Mouse (Mus musculus) lung, postnatal 14 days (tissue): ENCODE results near the gene Opa3.

Source experiments
- DNase-seq: peaks from one replicate; pipeline ENCODE4 v3.0.0; 2021

The Opa3 gene

GRCm38 (mm10) chr7:19252078-19252477, 23.9 kb downstream of the Opa3 start:
- DNase-seq = no peak

- DNase-seq = no peak
Measured at GRCm38 (mm10) chr7:19253437-19253836, 25.3 kb downstream of the Opa3 start.

- no peak for DNase-seq
Measured at GRCm38 (mm10) chr7:19255395-19255794, 27.3 kb downstream of the Opa3 start.

DNA sequence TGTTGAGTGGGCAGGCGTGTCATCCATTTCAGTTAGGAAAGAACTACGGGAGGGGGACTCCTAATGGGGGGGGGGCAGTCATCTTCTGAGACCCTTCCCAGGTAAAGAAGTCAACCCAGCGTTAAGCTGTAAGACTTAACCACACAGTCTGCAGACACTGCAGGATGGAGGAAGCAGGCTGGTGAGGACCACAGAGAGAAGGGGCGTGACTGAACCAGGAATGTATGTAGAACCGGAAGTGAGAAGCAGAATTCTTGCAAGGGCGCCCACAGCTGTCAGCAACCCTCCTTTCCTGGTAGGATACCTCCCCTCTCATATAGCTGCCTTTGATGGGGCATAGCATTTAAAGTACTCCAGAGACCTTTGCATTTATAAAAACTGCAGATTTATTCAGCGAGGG, 28.4 kb downstream of the Opa3 start:
- DNase-seq = no peak

- peak; percentile 82 for DNase-seq
Measured at GRCm38 (mm10) chr7:19257390-19258022, 29.4 kb downstream of the Opa3 start.

GRCm38 (mm10) chr7:19258336-19258735, 30.2 kb downstream of the Opa3 start:
- DNase-seq = no peak

DNA sequence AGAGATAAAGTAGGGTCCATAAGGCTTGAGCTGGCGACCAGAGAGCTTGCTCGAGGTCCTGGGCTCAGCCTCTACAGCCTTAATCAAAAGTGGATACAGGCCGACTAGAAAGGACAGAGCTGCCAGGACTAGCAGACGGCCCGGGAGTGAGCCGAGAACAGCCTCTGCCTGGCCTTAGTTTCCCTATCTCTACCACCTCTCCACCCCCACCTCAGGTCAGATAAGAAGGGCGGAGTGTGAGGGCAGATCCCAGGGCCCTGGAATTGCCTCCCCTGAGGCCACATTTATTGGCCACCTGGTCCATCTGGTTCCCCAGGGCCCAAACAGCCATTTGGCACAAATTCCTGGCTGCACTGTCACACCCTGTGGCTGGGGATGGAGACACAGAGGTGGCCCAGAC, 37.0 kb downstream of the Opa3 start:
- DNase-seq = no peak

GRCm38 (mm10) chr7:19265928-19266822, 38.0 kb downstream of the Opa3 start:
- DNase-seq = peak; percentile 29

GRCm38 (mm10) chr7:19267051-19267450, 38.9 kb downstream of the Opa3 start:
- peak; percentile 46 for DNase-seq

DNA sequence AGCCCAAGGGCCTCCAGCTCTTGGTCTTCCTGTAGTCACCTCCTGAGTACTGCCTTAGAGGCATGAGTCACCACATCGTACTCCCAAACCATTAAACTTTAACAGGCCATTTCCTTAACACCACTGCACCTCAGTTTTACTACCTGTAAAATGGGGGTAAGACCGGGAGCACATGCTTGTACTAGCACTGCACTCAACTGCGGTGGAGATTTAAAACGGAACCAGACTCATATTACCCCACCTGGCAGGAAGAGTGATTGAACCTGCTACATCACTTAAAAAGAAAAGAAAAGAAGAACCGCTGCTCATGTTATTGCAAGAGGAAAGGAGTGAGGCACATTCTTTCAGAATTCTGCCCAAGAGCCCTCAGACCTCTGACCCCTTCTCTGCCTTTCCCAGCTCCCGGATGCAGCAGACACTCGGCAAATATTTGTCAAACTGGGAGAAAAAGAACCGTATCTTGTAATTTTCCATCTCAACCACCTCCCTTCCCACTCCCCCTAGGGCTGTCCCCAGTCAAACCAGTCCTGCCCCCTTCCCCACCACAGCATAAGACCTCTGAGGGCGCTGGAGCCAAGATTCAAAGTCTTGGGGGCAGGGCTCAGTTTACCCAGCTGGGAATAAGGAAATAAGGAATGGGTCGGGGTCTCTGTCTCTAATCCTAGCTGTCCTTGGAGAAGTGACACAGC, 41.0 kb downstream of the Opa3 start:
- DNase-seq = peak; percentile 42

DNA sequence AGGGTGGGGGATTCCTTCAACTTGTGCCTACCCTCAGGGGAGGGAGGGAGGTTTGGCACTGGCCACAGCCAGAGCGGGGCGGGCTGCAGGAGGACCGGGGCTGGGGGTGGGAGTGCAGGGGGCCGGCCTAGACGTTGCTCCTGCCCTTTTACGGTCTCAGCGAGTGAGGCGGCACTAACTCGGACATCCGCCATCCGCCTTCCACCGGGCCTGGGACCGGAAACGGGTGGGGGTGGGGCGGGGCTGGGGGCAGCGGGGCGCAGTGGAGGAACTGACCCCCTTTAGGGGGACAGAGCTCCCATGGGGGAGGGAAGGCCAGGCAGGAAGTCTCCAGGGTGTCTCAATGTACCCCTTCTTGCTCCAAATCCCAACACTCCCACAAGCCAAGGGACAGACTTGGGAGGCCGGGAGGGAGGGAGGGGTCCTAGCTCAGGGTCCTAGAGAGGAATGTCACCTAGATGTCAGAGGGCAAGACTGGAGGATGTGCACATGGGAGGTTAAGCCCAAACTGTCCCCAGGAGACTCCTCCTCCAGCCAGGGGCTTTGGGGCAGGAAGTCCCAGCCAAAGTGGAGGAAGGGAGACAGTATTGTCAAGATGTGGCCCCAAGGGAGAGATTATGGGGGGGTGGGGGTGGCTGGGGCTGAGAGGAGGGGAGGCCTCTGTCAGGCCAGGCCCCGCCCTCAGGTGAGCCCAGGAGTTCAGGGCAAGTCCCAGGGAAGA, 41.7 kb downstream of the Opa3 start:
- peak; percentile 81 for DNase-seq

- no peak for DNase-seq
Measured at GRCm38 (mm10) chr7:19270509-19271237, 42.5 kb downstream of the Opa3 start.

DNA sequence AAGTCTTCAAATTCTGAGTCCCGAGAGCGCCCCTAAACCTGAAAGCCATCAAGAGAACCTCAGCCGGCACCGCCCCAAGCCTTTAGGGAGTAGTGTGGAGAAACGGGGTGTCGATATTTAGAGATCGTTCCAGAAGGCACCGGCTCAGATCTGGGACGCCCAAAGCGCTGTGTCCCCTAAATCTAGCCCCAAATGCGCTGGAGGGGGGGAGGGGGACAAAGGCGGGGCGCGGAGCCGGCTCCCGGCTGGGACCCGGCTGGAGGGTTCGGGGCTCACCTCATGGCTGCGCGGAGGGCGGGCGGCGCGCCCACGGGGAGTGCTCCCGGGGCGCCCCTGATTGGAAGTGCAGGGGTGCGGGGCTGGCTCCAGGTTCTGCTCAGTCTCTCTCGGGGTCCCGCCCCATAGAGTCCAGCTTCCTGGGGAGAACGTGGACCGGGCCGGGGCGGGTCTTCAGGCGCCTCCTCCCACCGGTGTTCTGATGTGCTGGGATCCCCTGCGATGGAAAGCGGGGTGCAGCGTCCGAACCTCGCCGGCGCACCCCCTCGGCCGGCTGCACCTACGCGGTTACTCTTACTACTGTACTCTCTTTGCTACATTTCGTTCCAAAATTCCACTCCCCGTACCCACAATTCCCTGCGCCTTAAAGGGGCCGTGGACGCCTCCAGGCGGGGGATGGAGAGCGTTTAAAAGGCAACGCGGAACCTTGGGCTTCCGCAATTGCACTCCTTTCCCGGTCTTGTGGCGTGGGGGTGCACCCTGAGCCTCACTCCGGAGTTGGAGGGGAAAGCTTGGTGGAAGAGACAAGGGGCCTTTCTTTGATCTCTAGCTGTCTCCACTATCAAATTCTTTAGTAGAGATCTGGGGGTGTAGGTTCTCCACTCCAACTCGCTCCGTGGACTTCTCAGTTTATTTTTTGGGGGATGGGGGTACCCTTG, 43.4 kb downstream of the Opa3 start, which contains the start of gene Vasp:
Vasp (minus strand) TSS at position 580 of the 935 bp plus-strand sequence.
- DNase-seq = peak; percentile 87

DNA sequence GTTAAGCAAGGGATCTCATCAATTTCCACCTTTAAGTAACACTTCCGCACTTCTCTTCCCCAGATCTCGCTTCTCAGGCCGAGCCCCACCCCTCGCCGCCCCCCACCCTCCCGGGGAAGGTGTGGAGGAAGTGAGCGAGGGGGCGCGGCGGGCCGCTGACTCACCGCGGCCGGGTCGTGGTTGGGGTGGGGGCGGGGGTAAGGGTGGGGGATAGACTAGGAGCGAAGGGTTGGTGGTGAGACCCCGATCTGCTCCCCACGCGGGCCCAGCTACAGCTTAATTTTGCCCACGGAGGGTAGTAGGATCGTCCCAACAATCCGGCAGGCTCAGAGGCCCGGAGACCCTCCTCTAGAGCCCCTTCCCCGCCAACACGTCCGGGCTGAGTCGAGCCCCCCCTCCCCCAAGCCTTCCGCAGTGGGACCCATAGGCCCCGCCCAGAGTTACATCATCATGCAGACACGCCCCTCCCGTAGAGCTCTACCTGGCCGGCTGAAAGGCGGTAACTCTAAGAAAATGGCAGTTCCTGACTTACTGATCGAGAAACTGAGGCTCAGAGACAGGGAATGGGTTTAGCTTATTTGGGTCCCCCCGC, 44.1 kb downstream of the Opa3 start:
- DNase-seq = peak; percentile 85

DNA sequence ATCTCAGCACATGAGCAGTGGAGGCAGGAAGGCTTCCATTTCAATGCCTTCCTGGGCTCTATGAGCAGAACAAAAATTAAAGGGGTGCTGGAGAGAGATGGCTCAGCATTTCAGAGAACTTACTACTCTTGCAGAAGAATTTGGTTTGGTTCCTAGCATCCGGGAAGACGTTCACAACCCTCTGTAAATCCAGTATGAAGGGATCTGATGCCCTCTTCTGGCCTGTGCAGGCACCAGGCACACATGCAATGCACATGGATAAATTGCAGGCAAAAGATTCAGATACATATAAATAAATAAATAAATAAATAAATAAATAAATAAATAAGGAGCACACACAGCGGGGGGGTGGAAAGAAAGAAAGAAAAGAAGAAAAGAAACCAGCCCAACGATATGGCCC, 48.1 kb downstream of the Opa3 start:
- DNase-seq = no peak

DNA sequence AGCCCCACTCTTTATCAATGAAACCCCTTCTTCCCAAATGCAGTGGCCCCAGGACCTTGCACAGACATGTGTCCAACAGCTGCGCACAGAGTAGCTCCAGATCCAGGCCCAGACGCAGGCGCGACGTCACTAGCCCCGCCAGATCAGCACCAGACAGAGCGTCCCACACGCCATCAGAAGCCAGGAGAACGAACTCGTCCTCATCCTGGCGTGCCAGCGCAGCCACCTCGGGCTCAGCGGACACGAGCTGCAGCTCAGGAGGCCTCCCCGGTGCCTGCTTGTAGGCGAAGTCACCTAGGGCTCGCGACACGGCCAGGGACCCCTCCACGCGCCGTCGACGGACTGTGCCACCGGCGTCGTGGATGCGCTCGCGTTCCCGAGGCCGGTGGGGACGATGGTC, 50.9 kb downstream of the Opa3 start:
- DNase-seq = no peak

DNA sequence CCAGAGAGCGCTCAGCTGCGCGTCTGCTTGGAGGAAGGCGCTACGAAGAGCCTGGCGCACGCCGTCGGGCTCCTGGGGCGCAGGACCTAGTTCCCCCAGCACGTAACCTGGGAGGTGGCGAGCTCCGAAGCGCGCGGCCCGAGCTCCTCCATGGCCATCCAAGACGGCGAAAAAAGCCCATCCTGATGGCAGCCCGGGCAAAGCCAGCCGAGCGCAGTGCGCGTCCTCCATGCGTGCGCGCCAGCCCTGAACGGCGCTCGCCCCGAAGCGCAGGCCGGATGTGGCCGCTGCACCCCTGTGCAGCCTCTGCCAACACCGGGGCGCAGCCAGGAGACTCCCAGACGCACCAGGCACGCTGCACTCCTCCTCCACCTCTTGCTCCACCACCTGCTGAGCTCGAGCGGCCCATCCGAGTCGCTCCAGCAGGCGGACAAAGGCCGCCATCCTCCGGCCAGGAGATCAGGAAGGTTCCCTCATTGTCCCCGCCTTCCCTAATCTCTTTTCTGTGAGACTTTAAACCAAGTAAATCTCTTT, 51.5 kb downstream of the Opa3 start, which contains the start of gene Ppm1n:
Ppm1n (minus strand) TSS at position 484 of the 534 bp plus-strand sequence.
- no peak for DNase-seq

DNA sequence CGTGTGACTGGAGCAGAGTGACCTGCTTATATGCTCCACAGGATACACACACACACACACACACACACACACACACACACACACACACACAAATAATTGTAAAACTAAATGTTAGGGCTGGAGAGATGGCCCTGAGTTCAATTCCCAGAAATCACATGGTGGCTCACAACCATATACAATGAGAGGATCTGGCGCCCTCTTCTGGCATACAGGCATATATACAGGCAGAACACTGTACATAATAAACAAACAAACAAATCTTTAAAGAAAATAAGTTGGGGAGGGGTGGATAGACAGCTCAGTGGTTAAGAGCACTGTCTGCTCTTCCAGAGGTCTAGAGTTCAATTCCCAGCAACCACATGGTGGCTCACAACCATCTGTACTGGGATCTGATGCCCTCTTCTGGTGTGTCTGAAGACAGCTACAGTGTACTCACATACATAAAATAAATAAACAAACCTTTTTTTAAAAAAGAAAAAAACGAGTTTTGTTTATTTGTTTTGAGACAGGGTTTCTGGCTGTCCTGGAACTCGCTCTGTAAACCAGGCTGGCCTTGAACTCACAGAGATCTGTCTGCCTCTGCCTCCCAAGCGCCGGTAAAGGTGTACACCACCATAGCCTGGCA, 53.7 kb downstream of the Opa3 start:
- DNase-seq = peak; percentile 62

- DNase-seq = peak; percentile 76
Measured at GRCm38 (mm10) chr7:19282385-19282784, 54.3 kb downstream of the Opa3 start, which contains the start of gene Rtn2. Rtn2 (plus strand) TSS chr7:19282624.
